Comparison of ENCODE assay signal across 8 mouse cellular contexts in genomic region chr10:91083393-91083927, GRCm38 (mm10). TPM values are rescaled to one million over a fixed set of nuclear protein-coding genes. Genes with fewer than 3 reads are reported as not detected.
DNase-seq lines count a peak whose midpoint lies in the region; ATAC-seq and TF ChIP-seq lines count a peak whose summit lies in the region.

No protein-coding gene starts in this region.

- no peak for TF ChIP-seq EP300 in stomach, postnatal 0 days (optimal IDR thresholded peaks at IDR 0.05)

- no peaks in the 10 kb centered on the region for H3K4me1 ChIP-seq in cerebellum, adult 2 months (ENCODE audit: control insufficient read depth, insufficient read depth, low read length)
- H3K4me1 ChIP-seq in forebrain, embryonic 10.5 days: peaks cover 20% of the 10 kb centered on the region
- H3K4me1 ChIP-seq in liver, embryonic 13.5 days (replicated peaks): peaks cover 22% of the 10 kb centered on the region
- H3K4me1 ChIP-seq in stomach, postnatal 0 days (replicated peaks; ENCODE audit: control insufficient read depth, insufficient read depth): no peaks in the 10 kb centered on the region

- no peak for DNase-seq in cerebellum, adult 2 months
- DNase-seq in cerebellum, postnatal 4 days (ENCODE audit: low spot score in 2 of 2): no peak
- no peak for DNase-seq in forebrain, embryonic 10.5 days (ENCODE audit: extremely low spot score, low spot score)
- no peak for DNase-seq in liver, embryonic 13.5 days
- DNase-seq in stomach, postnatal 0 days (ENCODE audit: low spot score): no peak
- no peak for DNase-seq in adrenal gland, postnatal 10 days
- no peak for DNase-seq in gastrocnemius, postnatal 4 days (ENCODE audit: low spot score in 2 of 2)

- H3K27ac ChIP-seq in cerebellum, adult 2 months (ENCODE audit: insufficient read depth, low read length): no peak overlapping the region
- H3K27ac ChIP-seq in forebrain, embryonic 10.5 days: peak overlapping the region; percentile 93
- H3K27ac ChIP-seq in liver, embryonic 13.5 days: 0 out of 2 replicates have a peak overlapping the region, but pooled peaks have one; percentile 63
- H3K27ac ChIP-seq in stomach, postnatal 0 days (replicated peaks): peak overlapping the region; percentile 90

- peak overlapping the region; percentile 95 for H3K4me2 ChIP-seq in liver, embryonic 13.5 days
- H3K4me2 ChIP-seq in stomach, postnatal 0 days (replicated peaks; ENCODE audit: low read depth): peak overlapping the region; percentile 86

- peak overlapping the region; percentile 54 for H3K4me3 ChIP-seq in cerebellum, adult 2 months (replicated peaks; ENCODE audit: insufficient read depth, low read depth, low read length)
- H3K4me3 ChIP-seq in C2C12 (ENCODE audit: insufficient read depth, poor library complexity, severe bottlenecking): peak overlapping the region; percentile 60
- peak overlapping the region; percentile 90 for H3K4me3 ChIP-seq in forebrain, embryonic 10.5 days
- H3K4me3 ChIP-seq in liver, embryonic 13.5 days (replicated peaks): peak overlapping the region; percentile 98
- peak overlapping the region; percentile 95 for H3K4me3 ChIP-seq in stomach, postnatal 0 days (ENCODE audit: low read depth, low read length)

- peak overlapping the region; percentile 82 for H3K9ac ChIP-seq in liver, embryonic 13.5 days
- peak overlapping the region; percentile 83 for H3K9ac ChIP-seq in stomach, postnatal 0 days (ENCODE audit: low read length)

- ATAC-seq in liver, embryonic 13.5 days (ENCODE audit: low read depth): no peak
- ATAC-seq in stomach, postnatal 0 days (ENCODE audit: low FRiP score, low TSS enrichment): no peak

- no peak for TF ChIP-seq POLR2A in cerebellum, adult 2 months (IDR thresholded peaks at IDR 0.05; ENCODE audit: borderline replicate concordance, insufficient read depth, low read length)

- WGBS in cerebellum, adult 2 months: 36% methylated on average over 12 of the region's 12 CpGs
- 58% methylated on average over 12 of the region's 12 CpGs for WGBS in forebrain, embryonic 10.5 days
- 40% methylated on average over 12 of the region's 12 CpGs for WGBS in liver, embryonic 13.5 days (ENCODE audit: insufficient replicate concordance)
- WGBS in stomach, postnatal 0 days: 30% methylated on average over 12 of the region's 12 CpGs

- H3K27me3 ChIP-seq in cerebellum, adult 2 months (ENCODE audit: control insufficient read depth, insufficient read depth, low read length): no peaks in the 10 kb centered on the region
- no peaks in the 10 kb centered on the region for H3K27me3 ChIP-seq in C2C12 (ENCODE audit: control insufficient read depth, insufficient read depth, insufficient read length)
- H3K27me3 ChIP-seq in forebrain, embryonic 10.5 days (ENCODE audit: poor library complexity, severe bottlenecking): no peaks in the 10 kb centered on the region
- H3K27me3 ChIP-seq in liver, embryonic 13.5 days: no peaks in the 10 kb centered on the region
- H3K27me3 ChIP-seq in stomach, postnatal 0 days (ENCODE audit: control insufficient read depth, insufficient read depth, low read length): no peaks in the 10 kb centered on the region

- H3ac ChIP-seq in C2C12 (ENCODE audit: control insufficient read depth, insufficient read length, low read depth): peak overlapping the region; percentile 79

- peaks cover 38% of the 10 kb centered on the region for H3K79me2 ChIP-seq in C2C12 (ENCODE audit: control insufficient read depth, insufficient read depth)

- peaks cover 18% of the 10 kb centered on the region for H3K36me3 ChIP-seq in C2C12 (ENCODE audit: control insufficient read depth, insufficient read depth)
- H3K36me3 ChIP-seq in forebrain, embryonic 10.5 days (replicated peaks): peaks cover 9% of the 10 kb centered on the region
- peaks cover 10% of the 10 kb centered on the region for H3K36me3 ChIP-seq in liver, embryonic 13.5 days
- H3K36me3 ChIP-seq in stomach, postnatal 0 days (ENCODE audit: control insufficient read depth, insufficient read depth, low read length): no peaks in the 10 kb centered on the region

- peaks cover 10% of the 10 kb centered on the region for H3K79me3 ChIP-seq in C2C12 (ENCODE audit: low read depth)

- H3K9me3 ChIP-seq in forebrain, embryonic 10.5 days: no peaks in the 10 kb centered on the region
- no peaks in the 10 kb centered on the region for H3K9me3 ChIP-seq in liver, embryonic 13.5 days (replicated peaks)
- H3K9me3 ChIP-seq in stomach, postnatal 0 days (ENCODE audit: control insufficient read depth, low read length): no peaks in the 10 kb centered on the region

- TF ChIP-seq CTCF in cerebellum, adult 2 months (IDR thresholded peaks at IDR 0.05; ENCODE audit: borderline replicate concordance, insufficient read depth, low read depth, low read length): no peak
- no peak for TF ChIP-seq CTCF in C2C12 (IDR thresholded peaks at IDR 0.05; ENCODE audit: control insufficient read depth, insufficient read depth, insufficient read length)
- TF ChIP-seq CTCF in stomach, postnatal 0 days (IDR thresholded peaks at IDR 0.05; ENCODE audit: low read depth): no peak

TF ChIP-seq in C2C12, 6 proteins besides CTCF, POLR2A, EP300 and RAD21:
- no peak for TF ChIP-seq MYOG (IDR thresholded peaks at IDR 0.05; ENCODE audit: control insufficient read depth, extremely low read depth, insufficient read length)
- no peak for TF ChIP-seq FOSL1 (IDR thresholded peaks at IDR 0.05; ENCODE audit: insufficient read depth, low read length, poor library complexity, severe bottlenecking)

RNA-seq across cellular contexts. Expression of gene Ikbip, which starts 0.7 kb away (rescaled TPM):
- polyA plus RNA-seq in cerebellum, adult 2 months (2012; rRNA removed): 15.1 and 15.7 TPM in 2 replicates
- polyA plus RNA-seq in C2C12 (2012; fragmentation: generic; extraction: Trizol): 12.3 TPM
- 15.8 TPM in 2 replicates for polyA plus RNA-seq in forebrain, embryonic 10.5 days (2016; fragmentation: Nextera tagmentation; extraction: Ambion mirVana)
- 10.0 and 12.6 TPM in 2 replicates for polyA plus RNA-seq in liver, embryonic 13.5 days (2015; fragmentation: Nextera tagmentation; extraction: Ambion mirVana)
- polyA plus RNA-seq in stomach, postnatal 0 days (2015; fragmentation: Nextera tagmentation; extraction: Ambion mirVana): 34.0 and 37.3 TPM in 2 replicates
- total RNA-seq in adrenal gland, postnatal 10 days (2021): 10 to 100 TPM; 30.4 to 34.5 TPM
- 10 to 100 TPM; 42.5 to 43.0 TPM for total RNA-seq in gastrocnemius, postnatal 4 days (2021)

RNA-seq across cellular contexts. Expression of gene Apaf1, which starts 0.9 kb away (rescaled TPM):
- 5.8 and 6.5 TPM in 2 replicates for polyA plus RNA-seq in cerebellum, adult 2 months (2012; rRNA removed)
- polyA plus RNA-seq in C2C12 (2012; fragmentation: generic; extraction: Trizol): 5.9 TPM
- 20.0 and 20.6 TPM in 2 replicates for polyA plus RNA-seq in forebrain, embryonic 10.5 days (2016; fragmentation: Nextera tagmentation; extraction: Ambion mirVana)
- 6.8 and 8.3 TPM in 2 replicates for polyA plus RNA-seq in liver, embryonic 13.5 days (2015; fragmentation: Nextera tagmentation; extraction: Ambion mirVana)
- 6.6 and 6.7 TPM in 2 replicates for polyA plus RNA-seq in stomach, postnatal 0 days (2015; fragmentation: Nextera tagmentation; extraction: Ambion mirVana)
- total RNA-seq in adrenal gland, postnatal 10 days (2021): 10 to 100 TPM; 13.5 to 14.7 TPM
- 10 to 100 TPM; 17.2 to 19.5 TPM for total RNA-seq in gastrocnemius, postnatal 4 days (2021)

RNA-seq across cellular contexts. Expression of gene Slc25a3, which starts 40.4 kb away (rescaled TPM):
- 772 and 804 TPM in 2 replicates for polyA plus RNA-seq in cerebellum, adult 2 months (2012; rRNA removed)
- polyA plus RNA-seq in C2C12 (2012; fragmentation: generic; extraction: Trizol): 722 TPM
- polyA plus RNA-seq in forebrain, embryonic 10.5 days (2016; fragmentation: Nextera tagmentation; extraction: Ambion mirVana): 412 and 413 TPM in 2 replicates
- 283 and 285 TPM in 2 replicates for polyA plus RNA-seq in liver, embryonic 13.5 days (2015; fragmentation: Nextera tagmentation; extraction: Ambion mirVana)
- polyA plus RNA-seq in stomach, postnatal 0 days (2015; fragmentation: Nextera tagmentation; extraction: Ambion mirVana): 523 and 539 TPM in 2 replicates
- 100 to 1,000 TPM; 725 to 758 TPM for total RNA-seq in adrenal gland, postnatal 10 days (2021)
- 100 to 1,000 TPM; 743 to 774 TPM for total RNA-seq in gastrocnemius, postnatal 4 days (2021)
